Mouse (Mus musculus) gastrocnemius, adult 8-10 months (tissue): ENCODE results near the gene Flcn. TPM values are rescaled to one million over a fixed set of nuclear protein-coding genes. Genes with fewer than 3 reads are reported as not detected.

Experiments
- DNase-seq, 2 experiments: peaks; one replicate each; pipeline ENCODE4 v3.0.0; 2022; ENCODE audit warnings: low spot score in 2 of 2
- total RNA-seq, 4 experiments: library from RNA; stranded (reverse); gene quantifications; 2 replicates each; pipeline ENCODE4 v1.2.4; 2022

Flcn gene
- total RNA-seq, 4 experiments from 2014 or later, result 40.1 to 65.3 (median 43.4) TPM

DNA sequence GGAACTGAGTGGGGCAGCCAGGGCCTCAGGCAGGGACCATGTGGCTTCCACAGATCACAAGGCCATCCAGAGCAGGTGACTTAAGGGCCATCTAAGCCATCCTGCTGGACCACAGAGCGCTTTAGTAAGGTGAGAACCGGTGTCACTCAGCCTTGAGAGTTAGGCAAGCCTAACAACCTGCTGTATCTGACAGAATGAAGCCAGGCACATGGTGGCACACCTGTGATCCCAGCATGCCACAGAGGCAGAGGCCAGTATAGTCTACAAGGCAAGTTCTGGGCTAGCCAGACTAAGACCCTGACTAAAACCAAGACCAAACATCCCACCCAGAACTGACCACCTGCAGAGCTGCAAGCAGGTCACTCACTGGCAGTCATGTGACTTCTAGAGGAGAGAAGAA is 4.2 kb downstream of the Flcn start:
- no peak for DNase-seq

DNA sequence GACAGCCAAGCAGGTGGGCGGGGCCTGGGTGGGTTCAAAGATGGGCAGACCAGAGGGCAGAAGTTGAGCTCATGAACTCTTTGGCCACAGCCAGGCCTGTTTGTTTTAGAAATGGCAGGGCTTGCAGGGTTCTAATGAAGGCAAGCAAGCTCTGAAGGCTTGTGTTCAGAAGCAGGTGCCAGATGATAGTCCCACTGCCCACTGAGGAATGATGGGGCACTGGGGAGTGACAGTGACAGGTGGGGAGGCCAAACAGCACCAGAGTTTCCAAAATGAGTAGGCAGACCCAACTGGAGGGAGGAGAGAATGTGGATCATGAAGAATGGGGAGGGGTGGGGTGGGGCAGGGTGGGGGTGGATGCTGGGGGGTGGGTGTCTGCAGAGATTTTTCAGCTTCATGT is 4.6 kb downstream of the Flcn start:
- no peak for DNase-seq

DNA sequence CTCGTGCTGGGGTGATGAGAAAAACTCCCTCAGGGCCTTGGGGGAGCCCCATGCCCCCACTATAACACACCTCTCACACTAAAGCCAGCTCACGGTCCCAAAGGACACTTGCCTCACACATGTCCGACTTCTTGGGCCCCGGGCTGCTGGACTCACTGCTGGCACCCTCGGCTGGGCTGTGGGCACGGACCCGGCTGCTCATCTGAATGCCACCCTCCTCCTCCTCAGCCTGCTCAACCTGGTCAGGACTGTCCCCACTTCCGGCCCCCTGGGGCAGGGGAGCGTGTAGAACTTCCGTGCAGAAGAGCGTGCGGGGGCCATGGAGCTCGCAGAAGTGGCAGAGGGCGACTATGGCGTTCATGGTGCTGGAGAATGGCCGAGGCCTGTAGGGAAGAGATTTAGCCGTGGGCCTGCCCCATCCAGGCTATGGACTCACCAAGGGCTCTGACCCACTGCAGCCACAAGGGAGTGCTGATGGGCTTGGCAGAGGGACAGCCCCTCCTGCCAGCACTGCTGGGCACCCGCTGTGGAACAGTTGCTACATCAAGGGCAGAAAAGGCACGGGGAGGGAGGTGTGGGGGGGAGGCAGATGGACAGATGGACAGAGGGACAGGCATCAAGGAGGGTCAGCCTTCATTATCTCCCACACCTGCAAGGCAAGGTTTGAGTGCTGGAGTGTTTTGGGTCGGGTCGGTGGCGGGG is 5.3 kb downstream of the Flcn start:
- peak; percentile 53 to 59 for DNase-seq

DNA sequence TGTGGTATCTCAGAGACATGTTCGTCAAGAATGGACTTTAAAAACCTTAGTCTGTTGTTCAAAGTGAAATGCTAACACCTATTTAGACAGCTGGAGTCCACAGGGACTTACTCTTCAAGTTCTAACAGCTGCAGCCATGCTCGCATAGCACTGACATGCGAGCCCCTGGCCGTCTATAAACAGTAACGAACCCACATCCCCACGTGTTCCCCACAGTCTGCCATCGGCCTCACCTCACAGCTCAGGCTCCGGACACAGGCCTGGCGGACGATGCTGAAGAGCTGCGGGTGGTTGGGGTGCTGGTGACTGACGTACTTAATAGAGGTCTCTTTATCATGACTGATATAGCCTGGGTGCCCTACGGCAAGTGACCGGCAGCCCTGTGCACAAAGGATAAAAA is 6.3 kb downstream of the Flcn start:
- no peak for DNase-seq

DNA sequence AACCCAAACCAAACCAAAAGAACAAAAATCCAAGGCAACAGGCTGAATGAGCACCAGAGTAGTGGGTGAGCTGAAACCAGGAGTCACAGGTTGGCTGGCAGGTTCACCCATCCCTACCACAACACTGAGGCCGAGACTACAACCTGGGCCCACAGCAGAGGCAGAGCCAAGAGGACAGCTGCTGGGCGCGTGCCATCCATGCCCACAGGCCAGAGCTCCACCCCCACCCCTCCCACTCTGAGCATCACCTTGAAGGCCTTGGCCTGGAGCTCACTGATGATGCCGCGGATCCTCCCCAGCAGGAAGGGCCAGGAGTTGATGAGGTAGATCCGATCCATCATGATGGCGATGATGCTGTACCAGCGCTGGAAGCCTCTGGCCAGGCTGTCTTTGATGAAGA is 7.9 kb downstream of the Flcn start:
- no peak for DNase-seq

DNA sequence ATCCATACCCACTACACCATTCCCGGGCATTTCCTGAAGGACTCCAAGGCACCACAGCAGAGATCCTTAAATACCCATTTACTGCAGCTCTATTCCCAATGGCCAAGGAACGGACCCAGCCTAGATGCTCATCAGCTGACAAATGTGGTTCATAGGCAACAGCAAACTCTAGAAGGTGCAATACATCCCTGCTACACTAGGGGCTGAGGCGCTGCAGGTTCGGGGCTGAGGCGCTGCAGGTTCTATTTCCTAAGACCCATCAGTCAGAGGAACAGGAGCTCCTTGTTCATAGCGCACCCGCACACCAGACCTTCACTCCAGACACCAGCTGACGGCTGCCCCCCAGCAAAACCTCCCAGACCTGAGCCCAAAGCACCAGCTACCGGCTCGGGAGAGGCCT is 9.4 kb downstream of the Flcn start:
- no peak for DNase-seq

DNA sequence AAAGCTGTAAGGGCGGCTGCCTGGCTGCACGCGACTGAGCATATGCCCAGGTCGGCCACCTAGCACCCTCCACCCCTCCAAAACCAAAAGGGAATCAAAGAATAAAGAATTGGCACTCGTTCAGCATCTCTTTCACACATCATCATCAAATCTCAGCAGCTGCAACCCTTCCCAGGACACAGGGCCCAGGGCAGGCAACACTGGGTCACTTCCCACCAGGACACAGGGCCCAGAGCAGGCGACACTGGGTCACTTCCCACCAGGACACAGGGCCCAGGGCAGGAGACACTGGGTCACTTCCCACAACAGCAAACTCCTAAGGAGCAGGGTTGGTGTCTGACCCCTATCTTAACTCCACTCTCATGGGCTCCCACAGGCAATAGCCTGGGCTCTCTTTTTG is 16.4 kb downstream of the Flcn start:
- DNase-seq, result no peak

DNA sequence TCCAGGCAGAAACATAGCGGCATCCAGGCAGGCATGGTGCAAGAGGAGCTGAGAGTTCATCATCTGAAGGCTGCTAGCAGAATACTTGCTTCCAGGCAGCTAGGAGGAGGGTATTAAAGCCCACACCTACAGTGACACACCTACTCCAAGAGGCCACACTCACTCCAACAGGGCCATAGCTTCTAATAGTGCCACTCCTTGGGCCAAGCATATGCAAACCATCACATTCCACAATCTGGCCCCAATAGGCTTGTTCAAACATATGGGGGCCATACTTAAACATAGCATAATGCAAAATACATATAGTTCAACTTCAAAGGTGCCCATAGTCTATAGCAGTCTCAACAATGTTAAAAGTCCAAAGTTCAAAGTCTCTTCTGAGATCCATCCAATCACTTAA is 20.5 kb downstream of the Flcn start:
- DNase-seq, result no peak

DNA sequence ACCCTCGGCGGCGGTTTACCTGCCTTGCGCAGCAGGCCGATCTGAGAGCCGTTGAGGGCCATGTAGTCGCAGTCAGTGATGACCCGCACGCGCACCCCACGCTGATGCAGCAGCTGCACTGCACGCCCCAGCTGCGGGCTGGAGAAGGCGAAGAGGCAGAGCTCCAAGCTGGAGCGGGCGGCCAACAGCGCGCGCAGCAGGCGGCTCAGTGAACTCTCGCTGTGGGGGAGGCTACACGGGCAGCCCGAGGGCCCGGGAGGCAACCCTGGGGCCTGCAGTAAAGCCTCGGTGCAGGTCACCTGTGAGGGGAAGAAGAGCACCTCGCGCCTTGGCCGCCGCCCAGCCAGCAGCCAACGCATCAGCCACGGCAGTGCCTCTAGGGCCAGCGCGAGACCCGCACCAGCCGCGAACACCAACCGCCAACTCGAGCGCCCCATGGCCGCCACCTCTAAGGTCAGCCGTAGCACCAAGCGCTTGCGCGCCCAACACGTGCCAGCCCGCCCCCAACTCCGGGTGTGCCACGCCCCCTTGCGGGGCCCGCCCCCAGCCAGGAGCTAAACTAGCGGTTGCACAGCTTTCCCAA is 22.5 kb downstream of the Flcn start, which contains the start of gene Pld6:
Gene Pld6 (minus strand): TSS at position 447 of the 583 bp plus-strand sequence.
- peak in 1 of 2 experiments; percentile 29 for DNase-seq

DNA sequence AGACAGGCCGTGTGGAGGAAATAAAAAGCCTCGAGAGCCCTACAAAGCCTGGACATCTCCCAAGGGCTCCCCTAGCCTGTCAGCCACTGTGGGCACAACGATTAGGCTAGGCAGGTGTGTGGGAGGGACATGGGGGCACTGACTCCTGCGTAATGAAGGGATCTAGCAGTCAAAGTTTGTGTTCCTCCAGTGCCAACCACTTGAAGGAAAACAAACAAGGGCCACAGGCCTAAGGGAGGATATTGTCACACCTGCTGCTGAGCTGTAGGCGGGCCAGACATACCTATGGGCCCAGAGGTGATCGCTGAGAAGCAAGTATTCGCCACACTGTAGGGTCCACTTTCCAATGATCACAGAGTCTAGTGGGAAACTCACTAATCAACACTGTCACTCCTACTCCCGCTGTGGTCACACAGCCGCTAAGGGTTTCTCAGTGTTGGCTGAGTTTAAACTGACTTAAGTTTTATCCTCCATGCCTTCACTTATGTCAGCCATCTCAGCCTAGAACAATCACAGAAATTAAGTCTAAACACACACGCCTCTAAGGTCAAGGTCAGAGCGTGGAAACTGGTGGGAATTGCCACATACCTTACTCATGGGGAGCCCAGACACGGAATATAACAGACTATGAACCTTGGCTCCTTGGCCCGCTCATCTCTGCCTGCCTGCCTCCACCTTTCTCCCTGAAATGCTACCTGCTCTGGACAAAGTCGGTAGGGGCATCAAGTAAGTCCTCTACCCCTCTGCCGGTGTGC is 23.2 kb downstream of the Flcn start:
- no peak for DNase-seq

DNA sequence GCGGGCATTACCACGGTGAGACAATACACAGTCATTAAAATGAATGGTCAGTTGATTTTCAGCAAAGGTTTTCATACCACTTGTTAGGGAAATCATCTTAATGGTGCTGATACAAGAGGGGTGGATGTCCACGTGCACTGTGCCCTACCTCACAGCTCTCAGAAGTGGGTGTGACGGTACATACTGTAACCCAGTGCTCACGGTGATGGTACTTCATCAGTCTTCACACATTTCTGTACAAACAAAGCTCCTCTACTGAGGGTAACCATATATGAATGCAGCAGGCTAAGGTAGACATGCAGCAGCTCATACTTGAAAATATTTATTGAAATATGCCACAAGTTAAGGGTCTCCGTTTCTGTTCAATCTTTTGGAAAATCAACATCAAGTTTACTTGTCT is 26.2 kb downstream of the Flcn start:
- DNase-seq, result no peak

DNA sequence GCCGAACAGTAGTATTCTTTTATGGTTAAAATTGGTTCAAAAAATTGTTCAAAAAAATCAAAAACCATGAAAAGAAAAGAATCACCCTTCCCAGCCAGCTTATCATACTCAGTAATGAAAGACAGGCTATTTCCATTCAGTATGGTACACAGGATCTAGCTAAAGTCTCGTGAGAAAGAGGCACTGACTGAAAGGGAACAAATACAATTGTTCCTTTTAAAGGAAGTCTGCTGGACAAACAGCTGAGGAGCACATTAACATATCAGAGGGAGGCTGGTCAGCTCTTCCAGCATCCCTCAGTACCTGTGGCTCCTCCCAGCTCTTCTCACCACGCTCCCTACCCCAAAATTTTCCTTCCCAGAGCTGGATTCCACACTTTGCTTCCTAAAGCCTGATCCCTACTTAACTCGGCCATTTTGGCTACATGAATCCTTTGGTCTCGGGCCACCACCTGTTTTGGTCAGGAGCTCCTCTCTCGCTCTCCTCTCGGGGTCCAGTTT is 27.7 kb downstream of the Flcn start:
- DNase-seq, result no peak

DNA sequence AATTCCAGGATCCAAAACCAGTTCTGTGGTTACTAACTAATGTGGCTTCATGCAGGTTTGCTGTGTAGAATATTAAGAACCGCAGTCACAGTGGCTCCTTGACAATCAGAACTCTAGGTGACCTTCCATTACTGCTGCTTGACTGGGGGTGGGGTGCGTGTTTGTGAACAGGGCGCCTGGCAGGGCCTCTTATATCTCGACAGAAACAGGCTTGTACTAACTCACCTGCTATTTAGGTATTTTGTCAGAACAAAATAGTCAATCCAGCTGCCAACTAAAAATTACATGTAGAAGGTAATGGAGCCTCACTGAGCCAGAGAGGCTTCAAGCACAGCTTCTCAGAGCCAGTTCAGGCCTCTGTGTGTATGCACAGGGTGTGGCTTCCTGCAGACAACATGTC is 29.6 kb downstream of the Flcn start:
- no peak for DNase-seq

DNA sequence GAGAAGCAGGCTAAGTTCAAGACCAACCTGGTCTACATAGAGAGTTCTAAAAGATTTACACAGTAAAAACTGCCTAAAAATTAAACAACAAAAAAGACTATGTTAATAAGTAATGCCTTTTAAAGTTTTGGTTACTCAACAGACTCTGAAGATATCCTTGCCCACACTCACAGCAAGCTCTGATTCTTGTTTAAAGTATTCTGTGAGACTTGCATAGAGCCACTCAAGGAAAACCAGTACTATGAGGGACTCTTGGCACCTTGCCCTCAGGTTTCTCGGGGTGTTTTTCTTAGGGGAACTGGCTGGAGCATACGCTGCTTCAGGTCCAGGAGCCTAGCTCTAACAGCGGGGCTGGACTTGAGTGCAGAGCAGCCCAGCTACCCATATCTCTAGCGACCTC is 30.4 kb downstream of the Flcn start:
- DNase-seq, result no peak

DNA sequence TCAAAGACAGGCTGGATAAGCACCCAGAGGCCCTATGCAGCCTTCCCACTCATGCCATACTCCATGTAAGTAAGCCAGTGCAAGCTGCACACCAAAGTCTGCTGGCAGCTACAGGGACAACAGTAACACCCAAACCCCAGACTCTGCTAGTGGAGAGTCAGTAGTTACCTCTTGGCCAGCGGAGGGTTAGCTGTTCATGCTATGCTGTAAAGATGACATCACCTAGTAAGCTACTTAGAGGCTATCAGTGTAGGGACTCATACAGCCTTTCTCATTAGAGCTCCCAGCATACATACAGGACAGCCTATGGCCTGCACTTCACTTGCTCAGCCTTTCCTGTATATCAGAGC is 31.0 kb downstream of the Flcn start:
- DNase-seq, result no peak

DNA sequence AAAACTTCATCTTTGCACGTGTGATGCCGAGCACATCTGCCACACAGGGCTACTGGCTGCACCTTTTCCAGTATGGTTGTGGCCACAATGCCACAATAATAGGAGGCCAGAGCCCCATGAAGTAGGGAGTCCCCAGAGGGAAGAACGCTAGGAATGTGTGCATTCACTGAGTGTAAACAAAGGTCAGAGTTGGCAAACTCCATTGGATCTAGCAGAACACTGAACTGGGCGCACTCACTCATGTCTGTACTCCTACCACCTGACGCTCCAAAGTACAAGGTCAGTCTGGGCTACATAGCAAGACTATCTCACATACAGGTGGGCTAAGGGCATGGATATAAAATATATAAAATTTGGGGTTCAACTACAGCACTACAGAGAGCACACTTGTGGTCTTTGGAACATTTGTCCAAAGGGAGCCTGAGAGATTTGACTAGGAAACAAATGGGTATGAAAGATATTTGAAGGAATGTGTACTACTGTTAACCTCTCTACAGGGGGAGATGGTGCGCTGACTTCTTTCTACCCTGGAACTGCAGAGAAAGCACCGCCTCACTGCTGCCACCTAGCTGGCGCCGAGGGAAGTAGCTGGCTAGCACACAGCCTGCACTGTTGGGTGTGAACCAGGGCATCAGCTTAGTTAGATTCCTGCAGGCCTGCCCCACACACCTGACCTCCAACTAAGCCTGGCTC is 31.5 kb downstream of the Flcn start:
- peak; percentile 32 to 48 for DNase-seq

DNA sequence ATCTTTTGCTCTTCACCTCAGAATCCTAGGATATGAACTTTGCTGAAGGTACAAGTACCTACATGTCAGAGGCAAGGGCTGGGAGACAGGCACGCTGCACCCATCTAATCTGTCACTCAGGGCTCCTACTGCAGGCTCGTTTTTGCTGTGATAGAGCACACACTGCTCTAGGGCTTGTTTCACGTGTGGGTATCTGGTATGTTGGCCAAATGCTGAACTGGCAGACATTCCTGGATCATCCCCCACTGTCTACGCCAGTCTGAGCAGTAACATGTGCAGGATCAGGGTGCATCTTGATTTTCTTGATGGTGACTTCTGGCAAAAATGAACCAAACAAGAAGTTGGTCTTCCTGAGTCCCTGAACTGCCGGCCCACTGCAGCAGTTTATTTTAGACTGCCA is 32.6 kb downstream of the Flcn start:
- no peak for DNase-seq

DNA sequence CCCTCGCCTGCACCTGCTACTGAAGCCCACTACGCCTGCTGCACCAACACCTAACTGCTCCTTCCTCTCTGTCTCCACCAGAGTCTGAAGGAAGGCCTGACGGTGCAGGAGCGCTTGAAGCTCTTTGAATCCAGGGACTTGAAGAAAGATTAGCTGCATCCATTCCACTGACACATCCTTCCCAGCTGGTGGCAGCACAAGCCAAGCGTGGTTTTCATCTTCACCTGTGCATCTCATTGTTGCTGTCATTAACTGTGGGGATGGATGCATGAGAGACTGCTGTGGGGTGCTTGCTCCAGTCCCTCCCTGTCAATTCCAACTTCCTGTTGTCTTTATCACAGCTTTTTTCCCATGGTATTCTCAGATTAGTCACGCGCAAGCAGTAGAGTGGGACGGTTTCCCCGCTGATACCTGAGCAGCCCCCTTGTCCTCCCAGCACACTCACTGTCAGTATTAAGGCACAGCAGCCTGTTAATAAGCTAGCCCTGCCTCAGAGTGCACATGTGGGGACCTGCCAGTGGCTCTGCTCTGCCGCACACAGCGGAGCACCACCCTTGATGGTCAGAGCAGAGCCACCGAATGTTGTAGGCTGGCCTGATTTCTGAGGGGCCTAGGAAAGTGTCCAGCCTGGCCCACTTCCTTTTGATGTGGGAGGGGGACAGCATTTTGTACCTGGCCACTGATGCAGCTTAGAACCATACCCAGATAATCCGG is 34.2 kb downstream of the Flcn start:
- DNase-seq, result no peak

DNA sequence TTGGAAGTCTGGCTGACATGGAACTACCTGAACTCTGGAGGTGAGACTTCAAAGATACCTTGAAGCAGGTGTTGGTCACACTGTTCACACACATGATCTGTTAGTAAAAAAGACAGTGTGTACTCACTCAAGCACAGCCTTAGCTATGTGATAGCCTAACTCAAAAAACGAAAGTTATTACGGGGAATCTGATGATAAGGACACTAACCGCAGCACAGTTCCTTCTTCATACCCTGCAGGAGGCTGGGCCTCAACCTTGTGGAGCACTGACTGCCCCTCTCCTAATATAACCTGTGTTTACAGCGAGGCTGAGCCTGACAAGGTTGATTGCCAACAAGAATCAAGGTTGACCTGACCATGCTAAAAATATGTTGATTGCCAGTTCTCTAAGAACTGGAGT is 35.3 kb downstream of the Flcn start:
- no peak for DNase-seq

DNA sequence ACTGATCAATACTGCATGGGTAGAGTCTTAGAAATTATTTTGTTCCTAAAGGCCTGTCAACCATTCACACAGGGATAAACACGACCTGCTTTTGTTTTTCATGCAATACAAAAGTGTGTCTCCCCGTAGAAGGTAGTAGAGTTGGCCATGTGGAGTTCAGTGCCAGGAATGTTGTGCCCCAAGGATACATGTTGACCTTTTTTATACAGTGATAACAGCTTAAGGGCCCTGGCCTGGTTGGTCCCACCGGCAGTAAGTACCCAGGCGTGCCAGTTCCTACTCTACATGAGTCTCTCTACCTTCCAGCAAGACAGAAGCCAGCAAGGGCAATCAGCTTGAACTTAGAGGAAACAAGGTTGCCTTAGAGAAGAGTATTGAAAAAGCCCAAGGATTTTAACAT is 36.9 kb downstream of the Flcn start:
- no peak for DNase-seq

DNA sequence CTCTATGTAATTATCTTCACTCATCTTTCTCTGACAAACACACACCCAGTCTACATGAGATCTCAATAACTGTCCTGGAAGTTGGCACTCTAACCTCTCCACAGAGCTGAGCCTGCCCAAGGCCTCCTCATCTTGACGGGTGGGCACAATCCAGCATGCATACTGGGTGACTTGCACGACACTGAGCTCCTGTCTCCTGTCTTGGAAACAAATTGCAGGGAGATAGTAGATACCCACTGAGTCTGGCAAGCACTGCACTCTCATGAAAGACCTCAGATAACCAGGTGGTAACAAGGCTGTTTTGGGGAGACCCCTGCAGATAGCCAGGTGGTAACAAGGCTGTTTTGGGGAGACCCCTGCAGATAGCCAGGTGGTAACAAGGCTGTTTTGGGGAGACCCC is 37.5 kb downstream of the Flcn start:
- no peak for DNase-seq
